Mouse (Mus musculus) limb, embryonic 15.5 days (tissue): ENCODE measurements around the gene St8sia2. TPM values are rescaled to one million over a fixed set of nuclear protein-coding genes. Genes with fewer than 3 reads are reported as not detected.

Source experiments
- ATAC-seq: fragments of 200-750 bp; cut with Nextera tagmentation; 2 replicates; pipeline ENCODE4 v1.8.0; 2017; ENCODE audit warnings: low read depth, moderate TSS enrichment; ENCODE audit not compliant: insufficient number of reproducible peaks, low FRiP score, low TSS enrichment
- H3K27ac ChIP-seq: fragments of 300-500 bp; sonication (generic); 2 replicates; pipeline ENCODE4 v1.5.1; 2015; ENCODE audit warnings: moderate library complexity, mild to moderate bottlenecking, inconsistent platforms
- H3K27me3 ChIP-seq: fragments of 300-500 bp; sonication (generic); 2 replicates; pipeline ENCODE4 v1.6.1; 2015; ENCODE audit warnings: inconsistent platforms
- H3K36me3 ChIP-seq: fragments of 300-500 bp; sonication (generic); 2 replicates; pipeline ENCODE4 v1.6.1; 2015; ENCODE audit warnings: inconsistent platforms
- H3K4me1 ChIP-seq: fragments of 300-500 bp; sonication (generic); 2 replicates; pipeline ENCODE4 v1.6.1; 2015; ENCODE audit warnings: inconsistent platforms
- H3K4me2 ChIP-seq: fragments of 300-500 bp; sonication (generic); 2 replicates; pipeline ENCODE4 v1.6.1; 2015; ENCODE audit warnings: mild to moderate bottlenecking, inconsistent platforms
- H3K4me3 ChIP-seq: fragments of 300-500 bp; sonication (generic); 2 replicates; pipeline ENCODE4 v1.5.1; 2015; ENCODE audit warnings: mild to moderate bottlenecking, inconsistent platforms
- H3K9ac ChIP-seq: fragments of 300-500 bp; sonication (generic); 2 replicates; pipeline ENCODE4 v1.6.1; 2015; ENCODE audit warnings: inconsistent platforms
- H3K9me3 ChIP-seq: fragments of 300-500 bp; sonication (generic); 2 replicates; pipeline ENCODE4 v1.6.1; 2016; ENCODE audit warnings: inconsistent platforms
- WGBS: fragments of 180-500 bp; shearing (Covaris S2); methylation state at CpG from one replicate; pipeline ENCODE4 v1.1.7; 2015; 5-methylcytosine and 5-hydroxymethylcytosine counted together
- polyA plus RNA-seq: library from polyadenylated mRNA; unstranded; fragments of >200 nt; fragmentation: Nextera tagmentation; extraction: Ambion mirVana; gene quantifications from 2 replicates; pipeline ENCODE4 v1.2.1, GENCODE M21; 2015

The St8sia2 gene
- polyA plus RNA-seq, 1 experiment from 2014 or later, result 11.5 TPM

GRCm38 (mm10) chr7:73909432-73910205, 103.9 kb downstream of the St8sia2 start:
- no peak overlapping the region for H3K4me3 ChIP-seq
- no peak overlapping the region for H3K9ac ChIP-seq

GRCm38 (mm10) chr7:73894506-73894905, 119.0 kb downstream of the St8sia2 start:
- Histone ChIP-seq H3K4me3 (no peak overlapping the region), H3K27me3 (no peaks in the 10 kb centered on the region), H3K9ac (no peak overlapping the region), H3K27ac (no peak overlapping the region), H3K4me2 (no peak overlapping the region), H3K4me1 (no peaks in the 10 kb centered on the region), H3K9me3 (no peaks in the 10 kb centered on the region), H3K36me3 (no peaks in the 10 kb centered on the region)
- 70% methylated on average over 6 of the region's 6 CpGs for WGBS
- no peak for ATAC-seq

More at GRCm38 (mm10) chr7:73909432-73910205, 103.9 kb downstream of the St8sia2 start:
- no peak overlapping the region for H3K27ac ChIP-seq
- ATAC-seq, result no peak
- no peaks in the 10 kb centered on the region for H3K27me3 ChIP-seq
- peaks cover 4% of the 10 kb centered on the region; the same call in 1 of the 2 replicates for H3K4me1 ChIP-seq
- WGBS, result 53% methylated on average over 5 of the region's 5 CpGs
- no peaks in the 10 kb centered on the region for H3K36me3 ChIP-seq
- H3K9me3 ChIP-seq, result no peaks in the 10 kb centered on the region
- no peak overlapping the region for H3K4me2 ChIP-seq

GRCm38 (mm10) chr7:73891830-73892229, 121.7 kb downstream of the St8sia2 start:
- Histone ChIP-seq H3K4me1 (no peaks in the 10 kb centered on the region), H3K9ac (no peak overlapping the region), H3K27me3 (no peaks in the 10 kb centered on the region), H3K4me3 (no peak overlapping the region), H3K9me3 (no peaks in the 10 kb centered on the region), H3K27ac (no peak overlapping the region), H3K4me2 (no peak overlapping the region), H3K36me3 (no peaks in the 10 kb centered on the region)
- no peak for ATAC-seq
- WGBS, result 80% methylated on average over 5 of the region's 5 CpGs

- 85% methylated on average over 9 of the region's 9 CpGs for WGBS
- Histone ChIP-seq H3K9me3 (no peaks in the 10 kb centered on the region), H3K4me3 (no peak overlapping the region), H3K36me3 (no peaks in the 10 kb centered on the region), H3K9ac (no peak overlapping the region), H3K27ac (no peak overlapping the region), H3K27me3 (no peaks in the 10 kb centered on the region), H3K4me1 (no peaks in the 10 kb centered on the region), H3K4me2 (no peak overlapping the region)
- no peak for ATAC-seq
Observed at GRCm38 (mm10) chr7:73890891-73891610, 122.4 kb downstream of the St8sia2 start.

GRCm38 (mm10) chr7:73890466-73890865, 123.0 kb downstream of the St8sia2 start:
- ATAC-seq, result no peak
- WGBS, result 89% methylated on average over 5 of the region's 5 CpGs

More at GRCm38 (mm10) chr7:73890466-73890865, 123.0 kb downstream of the St8sia2 start:
- no peaks in the 10 kb centered on the region for H3K4me1 ChIP-seq
- H3K4me3 ChIP-seq, result no peak overlapping the region
- no peak overlapping the region for H3K27ac ChIP-seq
- H3K9me3 ChIP-seq, result no peaks in the 10 kb centered on the region
- H3K4me2 ChIP-seq, result no peak overlapping the region
- H3K9ac ChIP-seq, result no peak overlapping the region
- H3K36me3 ChIP-seq, result no peaks in the 10 kb centered on the region
- H3K27me3 ChIP-seq, result no peaks in the 10 kb centered on the region
